Mouse (Mus musculus) 3T3-L1 (cell line): ENCODE measurements around the gene Prune2.
"Not testable (repeated sequence)": the region's sequence is repeated elsewhere in the genome, so short reads cannot be mapped to it uniquely, and the experiment has no call there.

Experiments
- DNase-seq: peaks from one replicate; pipeline ENCODE4 v3.0.0-alpha.2; 2015; ENCODE audit warnings: low read depth, low spot score

Gene Prune2

DNA sequence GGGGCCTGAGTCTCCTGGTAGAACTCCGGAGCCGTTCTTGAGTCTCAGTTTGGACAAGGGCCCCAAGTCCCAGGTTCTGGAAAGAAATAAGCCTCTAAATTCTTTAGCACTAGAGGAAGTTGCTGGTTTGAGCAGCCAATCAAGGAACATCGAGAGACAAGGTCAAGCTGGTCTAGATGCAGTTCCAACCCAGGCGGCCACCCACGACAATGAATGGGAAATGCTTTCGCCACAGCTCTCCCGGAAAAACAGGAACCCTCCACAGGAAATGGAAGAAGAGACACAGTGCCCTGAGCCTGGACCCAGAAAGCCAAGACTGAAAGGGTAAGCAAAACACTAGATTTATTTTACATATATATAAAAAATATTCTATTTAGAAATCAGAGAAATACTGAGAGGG lies 169.5 kb downstream of the Prune2 start:
- no peak for DNase-seq

DNA sequence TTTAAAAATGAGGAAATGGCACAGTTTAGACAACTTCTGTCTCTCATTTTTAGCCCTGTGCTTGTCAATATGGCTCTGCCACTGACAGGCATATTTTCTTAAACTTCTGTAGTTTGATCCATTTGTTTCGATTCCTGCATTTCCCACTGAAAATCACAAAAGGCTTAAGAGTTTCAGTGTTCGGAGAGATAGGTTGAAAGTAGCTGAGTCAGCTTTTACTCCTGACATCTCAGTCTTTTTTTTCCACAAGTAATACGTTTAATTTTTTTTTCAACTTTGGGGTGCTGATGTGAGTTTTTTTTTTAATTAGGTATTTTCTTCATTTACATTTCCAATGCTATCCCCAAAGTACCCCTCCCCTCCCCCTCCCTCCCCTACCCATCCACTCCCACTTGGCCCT lies 174.6 kb downstream of the Prune2 start:
- DNase-seq = no peak

DNA sequence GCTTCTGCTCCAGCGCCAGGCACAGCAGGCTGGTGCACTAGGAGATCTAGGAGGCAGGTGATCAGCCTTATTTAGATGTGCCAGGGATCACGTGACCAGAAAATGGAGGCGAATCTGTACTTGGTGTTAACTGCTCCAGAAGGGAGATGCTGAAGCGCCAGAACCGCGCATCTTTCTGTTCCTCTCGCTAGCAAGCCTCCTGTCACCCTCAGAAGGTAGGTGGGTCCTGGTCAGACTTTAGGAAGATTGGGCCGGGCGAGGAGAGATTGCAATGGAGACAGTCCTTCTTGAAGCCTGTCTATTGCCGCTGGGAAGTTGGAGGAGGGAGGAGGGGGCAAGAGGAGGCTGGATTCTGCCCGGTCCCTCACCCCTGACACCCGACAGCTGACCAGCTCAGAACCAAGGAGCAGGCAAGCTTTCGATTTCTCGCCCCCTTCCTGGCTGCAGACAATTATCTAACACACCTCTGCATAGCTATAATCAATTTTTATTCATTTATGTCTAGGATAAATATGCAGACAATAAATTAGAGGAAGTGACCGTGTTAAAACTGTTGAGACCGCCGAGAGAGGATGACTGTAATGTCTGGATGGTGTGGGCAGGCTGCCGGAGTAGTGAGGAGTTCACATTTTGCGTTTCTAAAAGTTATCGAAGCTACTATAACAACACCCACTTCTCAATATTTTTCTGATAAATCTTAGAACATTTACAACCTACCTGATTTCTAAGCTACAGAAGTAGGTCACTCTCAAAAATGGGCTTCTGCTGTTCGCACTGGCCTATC lies 181.0 kb downstream of the Prune2 start:
- DNase-seq = peak; percentile 47

DNA sequence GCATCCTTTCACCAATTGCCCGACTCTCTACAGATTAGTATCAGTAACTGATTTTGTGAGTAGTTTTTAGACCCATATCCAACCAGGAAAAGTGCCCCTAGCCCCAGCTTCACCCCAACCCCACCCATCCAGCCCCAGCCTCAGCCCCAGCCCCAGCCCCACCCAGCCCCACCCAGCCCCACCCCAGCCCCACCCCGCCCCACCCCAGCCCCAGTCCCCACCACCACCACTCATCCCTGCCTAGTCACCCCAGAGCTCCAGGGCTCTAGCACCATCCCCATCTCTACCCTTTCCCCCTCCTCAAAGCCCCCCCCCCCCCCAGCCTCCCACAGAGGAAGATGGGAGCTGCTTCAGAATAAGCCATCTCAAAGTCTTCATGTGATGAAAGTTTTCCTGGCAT lies 181.7 kb downstream of the Prune2 start:
- DNase-seq = no peak

DNA sequence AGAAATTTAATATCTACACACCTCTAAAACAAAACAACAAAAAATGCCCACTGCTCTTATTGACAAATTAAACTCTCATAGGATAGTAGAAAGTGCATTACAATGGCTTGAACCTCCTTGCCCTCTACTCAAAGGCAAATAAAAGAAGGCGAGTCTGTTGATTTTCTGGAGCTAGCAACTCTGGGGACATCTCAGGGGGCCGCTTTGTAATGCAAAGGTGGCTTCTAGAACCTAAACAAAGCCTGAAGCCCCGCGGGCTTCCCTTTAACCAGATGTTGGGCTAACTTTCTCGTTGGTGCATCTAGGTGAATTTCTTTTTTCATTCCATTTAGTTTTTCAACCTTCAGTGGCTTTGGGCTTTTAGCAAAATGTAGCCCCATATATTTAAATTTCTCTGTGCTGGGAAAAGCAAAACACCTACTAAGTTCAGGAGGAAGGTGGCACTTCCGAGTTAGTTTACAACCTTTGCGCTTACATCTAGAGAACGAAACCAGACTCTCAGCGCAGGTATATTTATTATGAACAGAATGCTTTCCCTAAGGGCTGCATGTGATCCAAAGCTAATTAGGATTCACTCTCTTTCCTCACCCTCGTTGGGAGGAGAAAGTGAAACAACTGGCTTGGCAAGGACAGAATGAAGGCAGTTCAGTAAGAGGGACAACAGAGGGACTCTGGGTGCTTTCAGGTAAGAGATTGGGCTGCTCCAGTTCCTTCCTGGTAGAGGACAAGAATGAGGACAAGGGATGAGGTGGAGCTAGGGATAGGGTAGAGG lies 182.4 kb downstream of the Prune2 start:
- DNase-seq = no peak

- peak; percentile 96 for DNase-seq
These were observed 184.3 kb downstream of the Prune2 start for GRCm38 (mm10) chr19:17140016-17140914.

GRCm38 (mm10) chr19:17143245-17143644 lies 187.3 kb downstream of the Prune2 start:
- peak; percentile 84 for DNase-seq

DNA sequence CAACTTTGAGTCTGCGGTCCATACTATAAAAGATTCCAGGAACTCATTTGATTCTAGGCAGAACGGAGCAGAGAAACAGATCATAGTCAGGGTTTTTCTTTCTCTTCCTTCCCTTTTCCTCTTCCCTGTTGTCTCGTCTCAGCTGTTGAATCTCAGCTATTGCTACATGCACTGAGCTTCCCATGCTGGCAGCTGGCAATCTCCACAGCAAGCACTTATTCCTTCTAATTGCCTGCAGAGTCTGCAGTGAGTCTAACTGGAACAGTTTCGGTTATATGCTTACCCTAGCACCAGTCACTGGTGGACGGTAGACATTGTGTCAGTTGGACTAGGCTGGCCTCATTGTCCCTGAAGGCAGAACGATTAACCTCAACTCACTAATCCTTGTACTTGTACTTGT lies 188.3 kb downstream of the Prune2 start:
- no peak for DNase-seq

- DNase-seq = no peak
These were observed 194.1 kb downstream of the Prune2 start for GRCm38 (mm10) chr19:17150064-17150463.

DNA sequence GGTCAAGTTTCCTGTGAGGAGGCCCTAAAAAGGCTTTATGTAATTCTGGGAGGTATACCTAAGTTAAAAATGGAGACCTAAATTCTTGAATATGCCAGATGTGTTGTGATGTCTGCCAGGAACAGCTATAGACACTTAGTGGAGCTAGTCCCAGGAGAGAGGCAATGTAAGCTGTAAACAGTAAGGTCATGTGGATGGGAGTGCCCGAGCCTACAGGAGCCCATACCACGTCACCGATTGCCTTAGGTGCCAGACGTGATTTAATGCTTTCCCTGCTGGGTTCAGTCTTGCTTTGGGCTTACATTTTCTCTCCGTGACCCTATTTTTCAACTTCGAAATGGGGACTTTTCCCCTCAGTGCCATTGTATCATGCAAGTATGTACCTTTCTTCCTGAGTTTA lies 195.9 kb downstream of the Prune2 start:
- DNase-seq = no peak

- no peak for DNase-seq
These were observed 196.5 kb downstream of the Prune2 start for GRCm38 (mm10) chr19:17152461-17152860.

DNA sequence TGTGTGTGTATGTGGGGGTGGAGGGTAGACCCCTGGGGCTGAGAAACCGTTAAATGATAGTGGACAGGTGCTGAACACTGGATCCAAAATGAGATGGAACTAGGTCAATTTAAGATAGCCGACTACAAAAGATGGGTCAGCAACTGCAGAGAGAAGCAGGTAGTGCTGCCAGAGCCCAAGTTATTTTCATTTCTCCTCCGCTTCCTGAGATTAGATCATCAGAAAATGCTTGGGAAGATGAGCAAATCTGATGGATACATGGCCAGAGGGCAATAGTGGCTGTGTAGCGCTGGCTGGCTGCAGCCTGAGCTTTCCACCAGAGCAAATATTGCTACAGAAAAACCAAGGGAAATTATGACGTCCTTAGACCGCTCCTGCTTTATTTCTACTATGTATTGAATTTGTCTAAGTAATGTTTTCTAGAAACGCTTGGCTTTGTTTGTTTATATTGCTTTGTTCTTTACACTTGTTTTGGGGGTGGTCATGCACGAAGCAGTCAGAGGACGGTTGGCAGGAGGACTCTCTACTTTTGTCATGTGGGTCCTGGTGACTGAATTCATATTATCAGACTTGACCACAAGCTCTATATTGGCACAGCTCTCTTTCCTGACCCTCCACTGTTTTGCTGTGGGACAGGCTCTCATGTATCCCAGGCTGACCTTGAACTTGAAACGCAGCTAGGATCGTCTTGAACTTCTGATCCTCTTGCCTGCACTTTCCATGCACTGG lies 198.2 kb downstream of the Prune2 start:
- no peak for DNase-seq

- no peak for DNase-seq
These were observed 199.3 kb downstream of the Prune2 start for GRCm38 (mm10) chr19:17155216-17155615.

GRCm38 (mm10) chr19:17159676-17160075 lies 203.8 kb downstream of the Prune2 start:
- DNase-seq = peak; percentile 64

DNA sequence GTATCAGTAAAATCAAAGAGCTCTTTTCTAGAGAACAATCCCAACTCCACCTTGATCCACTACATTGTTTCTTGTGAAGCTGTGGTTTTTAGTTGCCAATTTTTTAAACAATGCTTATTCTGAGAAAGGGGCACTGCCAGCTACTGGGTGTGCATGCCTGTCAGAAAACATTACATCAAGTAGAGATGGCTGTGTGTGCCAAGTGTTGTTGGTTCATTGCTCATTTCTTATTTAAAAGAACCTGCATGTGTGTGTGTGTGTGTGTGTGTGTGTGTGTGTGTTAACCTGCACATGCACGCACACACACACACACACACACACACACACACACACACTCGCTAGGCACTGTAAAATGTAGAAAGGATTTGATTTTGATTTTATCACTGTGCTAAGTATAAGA lies 204.3 kb downstream of the Prune2 start:
- DNase-seq = peak; percentile 25

DNA sequence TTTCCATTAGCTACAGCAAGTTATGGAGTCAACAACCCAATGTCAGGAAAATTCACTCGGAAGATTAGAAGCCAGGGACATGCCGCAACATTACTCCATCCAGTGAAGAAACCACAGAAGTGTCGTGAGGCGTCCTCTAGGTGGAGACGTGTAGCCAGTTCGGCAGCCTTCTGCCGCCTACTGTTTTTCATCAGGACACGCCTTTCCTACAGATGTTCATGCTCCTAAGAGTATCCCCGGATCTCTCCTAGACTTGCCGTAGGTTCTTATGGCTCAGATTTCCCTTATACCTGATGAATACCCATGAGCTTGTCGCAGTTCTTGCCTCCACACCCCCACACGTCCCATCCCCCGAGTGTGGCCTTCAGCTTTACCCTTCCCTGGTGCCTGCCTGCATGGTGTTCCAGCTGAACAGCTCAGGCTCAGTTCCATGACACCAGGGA lies 207.6 kb downstream of the Prune2 start:
- peak; percentile 89 for DNase-seq

DNA sequence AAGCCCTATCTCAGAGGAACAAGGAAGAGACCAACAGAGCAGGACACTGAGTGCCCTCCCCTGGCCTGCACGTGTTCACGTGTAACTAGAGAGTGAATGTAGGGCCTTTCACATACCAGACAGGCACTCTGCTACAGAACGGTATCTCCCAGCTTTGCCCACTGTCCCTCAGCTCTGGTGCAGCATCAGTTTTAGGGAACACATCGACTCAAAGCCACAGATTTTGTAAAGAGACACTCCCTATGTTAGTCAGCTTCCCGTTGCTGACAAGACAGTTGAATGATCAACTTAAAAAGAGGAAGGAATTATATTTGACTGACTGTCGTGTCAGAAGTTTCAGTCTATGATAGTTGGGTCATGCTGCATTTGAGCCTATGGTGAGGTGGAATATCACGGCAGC lies 210.4 kb downstream of the Prune2 start:
- DNase-seq = no peak

- no peak for DNase-seq
These were observed 212.3 kb downstream of the Prune2 start for GRCm38 (mm10) chr19:17168186-17168585.

- DNase-seq = no peak
These were observed 213.8 kb downstream of the Prune2 start for GRCm38 (mm10) chr19:17169746-17170145.

DNA sequence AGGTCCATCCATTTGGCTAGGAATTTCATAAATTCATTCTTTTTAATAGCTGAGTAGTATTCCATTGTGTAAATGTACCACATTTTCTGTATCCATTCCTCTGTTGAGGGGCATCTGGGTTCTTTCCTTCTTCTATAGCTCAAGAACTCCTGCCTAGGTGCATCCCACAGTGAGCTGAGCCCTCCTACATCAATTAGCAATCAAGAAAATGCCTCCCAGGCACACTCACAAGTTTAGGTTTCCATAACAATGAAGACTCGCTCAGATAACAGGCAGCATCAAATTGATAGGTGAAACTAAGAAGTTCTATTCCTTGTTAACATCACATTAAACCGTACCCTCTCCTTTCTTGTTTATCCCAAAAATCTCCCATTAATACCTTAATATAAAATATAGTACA lies 218.6 kb downstream of the Prune2 start:
- DNase-seq = not testable (repeated sequence)

DNA sequence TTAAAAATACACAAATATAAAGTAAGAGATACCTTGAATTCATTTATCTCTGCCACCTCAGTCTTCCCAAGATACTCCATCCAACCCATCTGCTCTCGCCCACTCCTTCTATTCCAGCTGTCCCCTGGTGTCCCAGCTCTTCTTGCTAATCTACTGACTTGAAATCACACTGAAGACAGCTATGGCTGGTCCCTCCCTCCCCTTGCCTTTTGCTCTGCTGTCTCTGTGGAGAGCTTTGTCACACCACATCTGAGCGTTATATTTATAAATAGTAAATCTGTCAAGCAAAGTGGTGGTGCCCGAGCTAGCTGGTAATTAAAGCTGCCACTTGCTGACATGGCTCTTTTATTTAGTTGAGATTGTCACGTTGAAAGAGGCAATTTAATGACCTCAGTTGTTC lies 224.6 kb downstream of the Prune2 start:
- no peak for DNase-seq
